Mouse (Mus musculus) kidney, adult 2 months (tissue): ENCODE measurements at regions not wholly inside any gene's neighbourhood (a gene's known extent, or its start where the extent isn't known, plus 50 kb on each side); places are given as distances from the start of the nearest gene placed in this dataset.

ENCODE experiments used
- DNase-seq: peaks from one replicate; pipeline ENCODE4 v3.0.0; 2021
- H3K27ac ChIP-seq: fragments of 200-500 bp; 2 replicates; pipeline ENCODE4 v1.5.1; 2012; ENCODE audit warnings: low read depth, low read length, control low read depth, inconsistent platforms; ENCODE audit not compliant: insufficient read depth
- H3K27me3 ChIP-seq: fragments of 200-500 bp; replicated peaks from 2 replicates; pipeline ENCODE4 v1.6.1; 2012; ENCODE audit warnings: mild to moderate bottlenecking, moderate library complexity, low read length, inconsistent platforms; ENCODE audit not compliant: control insufficient read depth, insufficient read depth
- H3K36me3 ChIP-seq: fragments of 200-500 bp; 2 replicates; pipeline ENCODE4 v1.6.1; 2012; ENCODE audit warnings: mild to moderate bottlenecking, moderate library complexity, low read length, inconsistent platforms; ENCODE audit not compliant: control insufficient read depth, insufficient read depth
- H3K4me1 ChIP-seq: fragments of 200-500 bp; 2 replicates; pipeline ENCODE4 v1.6.1; 2011; ENCODE audit warnings: low read length; ENCODE audit not compliant: control insufficient read depth, insufficient read depth
- H3K4me3 ChIP-seq: fragments of 200-500 bp; 2 replicates; pipeline ENCODE4 v1.5.1; 2011; ENCODE audit warnings: mild to moderate bottlenecking, low read depth, low read length, control low read depth; ENCODE audit not compliant: insufficient read depth
- CTCF ChIP-seq: fragments of 200-500 bp; conservative IDR thresholded peaks from 2 replicates; pipeline ENCODE4 v1.5.1; 2011; ENCODE audit warnings: low read depth, mild to moderate bottlenecking, control low read depth, low read length, moderate library complexity, mixed read lengths; ENCODE audit not compliant: insufficient read depth, insufficient read length
- POLR2A ChIP-seq: fragments of 200-500 bp; IDR thresholded peaks from one replicate; pipeline ENCODE4 v1.6.1; 2011; ENCODE audit warnings: low read depth, low read length, control low read depth
- WGBS: fragments of 180-500 bp; shearing (Covaris S2); methylation state at CpG from one replicate; pipeline ENCODE4 v1.1.7; 2018; 5-methylcytosine and 5-hydroxymethylcytosine counted together

DNA sequence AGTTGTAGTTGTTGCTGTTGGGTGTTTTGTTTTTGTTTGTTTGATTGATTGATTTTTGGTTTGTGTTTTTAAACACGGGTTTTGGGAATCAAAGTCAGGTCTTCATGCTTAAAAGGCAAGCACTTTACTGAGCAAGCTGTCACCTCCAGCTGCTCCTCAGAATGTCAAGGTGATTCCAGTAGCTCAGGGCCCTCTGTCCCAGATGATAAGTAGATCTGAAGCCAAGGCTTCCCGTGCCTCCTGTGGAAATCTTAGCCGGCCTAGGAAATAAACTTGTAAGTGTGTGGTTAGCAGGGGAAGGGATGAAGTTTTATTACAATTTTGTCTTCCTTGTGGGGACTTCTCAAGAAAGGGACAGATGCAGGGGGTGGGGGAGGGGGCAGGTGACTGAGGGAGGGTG, 205.2 kb upstream of the Jade1 start:
- WGBS = 75% methylated on average over 3 of the region's 3 CpGs
- Histone ChIP-seq H3K27ac (no peak overlapping the region), H3K27me3 (no peaks in the 10 kb centered on the region), H3K36me3 (no peaks in the 10 kb centered on the region), H3K4me3 (no peak overlapping the region), H3K4me1 (peaks cover 3% of the 10 kb centered on the region; the same call in 1 of the 2 replicates)
- TF ChIP-seq POLR2A = no peak
- TF ChIP-seq CTCF = no peak
- no peak for DNase-seq

DNA sequence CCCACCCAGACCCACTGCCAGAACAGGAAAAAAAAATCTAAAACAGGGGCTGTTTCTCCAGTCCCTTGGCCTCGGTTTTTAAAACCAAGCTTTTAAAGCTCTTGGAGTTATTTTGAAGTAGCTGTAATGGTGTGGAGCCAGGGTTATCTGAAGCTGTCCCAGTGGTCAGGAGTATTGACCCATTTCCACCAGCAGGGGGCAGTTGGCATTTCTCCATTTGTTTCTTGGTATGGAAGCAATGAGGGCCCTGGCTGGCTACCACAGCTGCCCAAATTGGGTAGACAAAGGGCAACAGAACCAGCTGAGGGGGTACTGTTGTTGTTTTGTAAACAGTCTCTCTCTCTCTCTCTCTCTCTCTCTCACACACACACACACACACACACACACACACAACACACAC, 206.7 kb upstream of the Jade1 start:
- H3K36me3 ChIP-seq = no peaks in the 10 kb centered on the region

DNA sequence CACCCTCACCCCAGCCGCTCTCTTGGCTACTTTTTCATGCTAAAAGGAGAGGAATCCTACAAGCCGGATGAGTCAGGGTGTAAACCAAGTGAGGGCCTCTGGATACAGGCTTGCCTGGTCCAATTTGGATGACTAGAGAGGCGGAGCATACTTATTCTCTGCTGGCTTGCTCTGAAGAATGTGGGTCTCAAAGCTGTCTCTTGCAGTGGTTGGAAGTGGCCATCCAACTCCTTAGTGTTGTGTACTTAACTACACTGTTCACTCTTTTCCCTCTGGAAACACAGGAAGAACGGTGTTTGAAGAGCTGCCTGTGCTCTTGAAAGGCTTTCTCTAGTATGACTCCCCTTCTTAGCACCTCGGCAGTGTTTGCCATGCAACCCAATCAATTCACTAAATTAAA, 208.7 kb upstream of the Jade1 start:
- Histone ChIP-seq H3K27ac (no peak overlapping the region), H3K27me3 (no peaks in the 10 kb centered on the region), H3K4me3 (no peak overlapping the region), H3K36me3 (no peaks in the 10 kb centered on the region), H3K4me1 (peaks cover 3% of the 10 kb centered on the region; the same call in 1 of the 2 replicates)
- WGBS = 84% methylated on average over 5 of the region's 5 CpGs
- TF ChIP-seq POLR2A (no peak), CTCF (no peak)
- no peak for DNase-seq

More for the DNA sequence above, 206.7 kb upstream of the Jade1 start:
- 70% methylated on average over 1 of the region's 1 CpGs for WGBS
- H3K27ac ChIP-seq = no peak overlapping the region
- no peak overlapping the region for H3K4me3 ChIP-seq
- no peaks in the 10 kb centered on the region for H3K27me3 ChIP-seq
- peaks cover 3% of the 10 kb centered on the region; the same call in 1 of the 2 replicates for H3K4me1 ChIP-seq
- peak; percentile 70 for DNase-seq
- peak; percentile 63 for TF ChIP-seq CTCF
- no peak for TF ChIP-seq POLR2A

DNA sequence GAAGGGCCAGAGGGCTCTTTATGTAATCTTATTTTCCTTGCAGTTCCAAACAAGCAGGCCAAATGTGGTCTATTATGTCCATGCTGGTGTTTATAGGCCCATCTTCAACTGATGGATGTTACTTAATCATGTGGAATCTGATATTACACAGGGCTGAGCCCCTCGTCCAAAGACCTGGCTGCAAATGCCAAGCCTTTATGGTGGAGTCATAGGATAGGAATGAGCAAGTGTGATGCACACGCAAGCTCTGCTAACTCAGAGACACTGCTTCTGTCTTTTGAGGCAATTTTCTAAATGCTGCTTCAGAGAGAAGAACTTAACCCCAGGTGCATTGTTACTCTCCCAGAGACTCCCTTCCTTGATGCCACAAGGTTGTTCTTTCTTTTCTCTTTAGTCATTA, 212.1 kb upstream of the Jade1 start:
- no peaks in the 10 kb centered on the region for H3K27me3 ChIP-seq
- no peak for TF ChIP-seq POLR2A
- TF ChIP-seq CTCF = no peak
- DNase-seq = no peak
- no peaks in the 10 kb centered on the region for H3K4me1 ChIP-seq
- no peak overlapping the region for H3K4me3 ChIP-seq
- H3K27ac ChIP-seq = no peak overlapping the region
- H3K36me3 ChIP-seq = no peaks in the 10 kb centered on the region
- WGBS = 94% methylated on average over 2 of the region's 2 CpGs

DNA sequence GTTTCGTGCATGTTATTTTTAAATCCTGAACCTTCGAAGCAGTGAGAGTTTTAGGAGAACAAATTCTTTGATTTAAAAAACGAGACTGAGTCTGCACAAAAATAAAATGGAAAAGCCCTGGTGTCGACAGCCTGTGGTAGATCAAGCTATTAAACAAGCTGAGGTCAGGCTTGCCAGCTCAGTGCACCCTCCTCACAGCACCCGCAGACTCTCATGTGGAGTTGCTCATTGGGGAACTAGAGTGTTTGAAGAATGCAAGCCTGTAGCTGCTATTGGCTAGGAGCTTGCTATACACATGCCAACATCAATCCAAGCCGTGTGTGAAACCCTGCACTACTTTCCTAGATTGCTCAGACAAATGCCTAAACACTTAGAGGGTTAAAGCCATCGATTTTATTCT, 223.1 kb upstream of the Jade1 start:
- DNase-seq = no peak
- Histone ChIP-seq H3K27me3 (no peaks in the 10 kb centered on the region), H3K4me1 (no peaks in the 10 kb centered on the region), H3K36me3 (no peaks in the 10 kb centered on the region), H3K4me3 (no peak overlapping the region), H3K27ac (no peak overlapping the region)
- 44% methylated on average over 7 of the region's 7 CpGs for WGBS
- TF ChIP-seq POLR2A (no peak), CTCF (no peak)

DNA sequence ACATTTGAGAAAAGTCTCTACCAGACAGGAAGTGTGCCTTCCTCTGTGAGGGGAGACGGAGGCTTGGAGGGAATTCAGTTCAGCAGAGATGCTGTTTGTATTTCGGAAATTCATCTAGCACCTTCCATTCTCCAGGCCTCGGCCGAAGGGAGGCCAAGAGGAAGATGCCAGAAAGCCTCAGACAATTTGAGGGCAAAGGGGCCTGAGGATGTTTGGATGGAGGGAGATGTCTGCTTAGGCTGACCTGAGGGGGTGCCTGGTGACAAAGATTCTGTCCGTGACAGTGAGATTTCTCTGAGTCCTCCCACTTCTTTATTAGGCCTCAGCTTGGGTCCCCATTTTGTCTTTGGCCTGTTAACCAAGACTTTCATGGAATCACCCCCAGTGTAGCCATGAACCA, 225.2 kb upstream of the Jade1 start:
- Histone ChIP-seq H3K4me1 (no peaks in the 10 kb centered on the region), H3K27ac (no peak overlapping the region), H3K36me3 (no peaks in the 10 kb centered on the region), H3K4me3 (no peak overlapping the region), H3K27me3 (no peaks in the 10 kb centered on the region)
- 71% methylated on average over 5 of the region's 5 CpGs for WGBS
- DNase-seq = no peak
- no peak for TF ChIP-seq CTCF
- TF ChIP-seq POLR2A = no peak

DNA sequence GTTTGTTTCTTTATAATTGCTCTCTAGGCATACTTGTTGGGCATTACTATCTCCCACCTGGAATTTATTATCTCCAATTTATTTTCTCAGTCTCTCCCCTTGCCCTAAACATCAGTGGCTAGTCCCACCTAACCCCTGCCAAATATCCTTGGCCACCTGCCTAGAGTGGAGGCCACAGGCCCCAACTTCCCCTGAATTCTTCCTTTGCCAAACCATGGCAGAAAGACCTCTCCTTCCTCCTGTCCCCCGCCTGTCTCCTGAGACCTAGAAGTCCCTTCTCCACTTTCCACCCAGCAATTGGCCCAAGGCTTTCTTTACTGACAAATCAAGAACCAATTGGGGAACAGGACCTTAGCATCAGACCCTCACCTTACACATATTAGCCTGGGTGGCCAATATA, 226.7 kb upstream of the Jade1 start:
- Histone ChIP-seq H3K27ac (no peak overlapping the region), H3K27me3 (no peaks in the 10 kb centered on the region), H3K4me1 (no peaks in the 10 kb centered on the region), H3K36me3 (no peaks in the 10 kb centered on the region), H3K4me3 (no peak overlapping the region)
- no peak for DNase-seq
- TF ChIP-seq POLR2A = no peak
- TF ChIP-seq CTCF = no peak
- 77% methylated on average over 1 of the region's 1 CpGs for WGBS

DNA sequence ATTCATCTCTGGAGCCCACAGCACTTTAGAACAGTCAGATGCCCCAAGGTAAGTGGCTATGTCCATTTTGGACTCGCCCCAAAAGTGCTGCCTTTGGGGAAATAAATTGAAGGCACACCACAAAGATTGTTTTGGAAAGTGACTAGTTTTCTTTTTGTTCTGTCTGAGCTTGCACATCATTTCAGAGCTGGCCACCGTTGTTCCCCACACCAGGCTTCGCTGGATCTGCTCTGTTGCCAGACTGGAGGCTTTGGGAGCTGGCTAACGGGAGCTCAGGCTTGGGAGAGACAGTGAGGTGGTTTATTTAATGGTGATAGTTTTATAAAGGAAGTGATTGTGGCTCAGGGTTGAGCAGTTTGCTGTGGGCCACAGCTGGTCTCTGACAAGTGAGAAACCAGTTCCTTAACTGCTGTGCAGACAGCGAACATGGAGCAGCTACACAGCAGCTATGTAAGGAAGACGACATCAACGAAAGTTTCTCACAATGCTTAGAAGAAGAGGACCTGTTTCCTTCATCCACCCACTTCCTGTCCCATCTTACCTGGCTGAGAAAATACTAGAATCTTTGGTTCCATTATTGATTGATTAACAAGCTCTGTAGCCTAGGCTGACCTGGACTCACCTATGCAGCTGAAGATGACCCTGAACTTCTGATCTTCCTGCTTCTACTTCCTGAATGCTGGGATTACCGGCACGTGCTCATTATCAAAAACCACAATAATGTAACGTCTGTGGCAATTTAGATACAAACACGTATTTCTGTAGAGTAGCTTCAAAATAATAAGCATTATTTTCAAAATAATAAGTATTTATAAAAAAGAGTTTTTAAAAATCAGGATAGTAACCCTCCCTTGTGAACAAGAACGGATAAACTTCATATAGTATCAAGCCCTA, 229.1 kb upstream of the Jade1 start:
- no peak for DNase-seq
- H3K36me3 ChIP-seq = no peaks in the 10 kb centered on the region
- WGBS = 57% methylated on average over 12 of the region's 12 CpGs
- TF ChIP-seq CTCF = no peak
- no peak for TF ChIP-seq POLR2A
- H3K27ac ChIP-seq = no peak overlapping the region
- H3K4me3 ChIP-seq = no peak overlapping the region
- no peaks in the 10 kb centered on the region for H3K4me1 ChIP-seq
- no peaks in the 10 kb centered on the region for H3K27me3 ChIP-seq
